Mouse (Mus musculus): ENCODE data around the gene Sema4d.

Gene Sema4d

GRCm38 (mm10) chr13:51727364-51727763 lies 66.2 kb downstream of the Sema4d start:
- DNase-seq (ENCODE audit: low spot score) = no peak

- DNase-seq (ENCODE audit: low spot score) = no peak
These were observed 67.5 kb downstream of the Sema4d start for GRCm38 (mm10) chr13:51725926-51726574.

GRCm38 (mm10) chr13:51725446-51725845 lies 68.1 kb downstream of the Sema4d start:
- DNase-seq (ENCODE audit: low spot score) = no peak

- DNase-seq (ENCODE audit: low spot score) = no peak
These were observed 69.0 kb downstream of the Sema4d start for GRCm38 (mm10) chr13:51724566-51724965.

GRCm38 (mm10) chr13:51723114-51723513 lies 70.4 kb downstream of the Sema4d start:
- DNase-seq (ENCODE audit: low spot score) = no peak

GRCm38 (mm10) chr13:51720556-51720955 lies 73.0 kb downstream of the Sema4d start:
- no peak for DNase-seq (ENCODE audit: low spot score)

GRCm38 (mm10) chr13:51719256-51719655 lies 74.3 kb downstream of the Sema4d start:
- DNase-seq (ENCODE audit: low spot score) = no peak

GRCm38 (mm10) chr13:51716350-51717263 lies 76.9 kb downstream of the Sema4d start:
- DNase-seq (ENCODE audit: low spot score) = no peak

GRCm38 (mm10) chr13:51712022-51712421 lies 81.5 kb downstream of the Sema4d start:
- DNase-seq (ENCODE audit: low spot score) = no peak

GRCm38 (mm10) chr13:51710738-51711137 lies 82.8 kb downstream of the Sema4d start:
- no peak for DNase-seq (ENCODE audit: low spot score)

- DNase-seq (ENCODE audit: low spot score) = no peak
These were observed 87.4 kb downstream of the Sema4d start for GRCm38 (mm10) chr13:51705882-51706854.

GRCm38 (mm10) chr13:51703893-51704292 lies 89.7 kb downstream of the Sema4d start:
- DNase-seq (ENCODE audit: low spot score) = no peak

GRCm38 (mm10) chr13:51698318-51698717 lies 95.2 kb downstream of the Sema4d start:
- no peak for DNase-seq (ENCODE audit: low spot score)

- no peak for DNase-seq (ENCODE audit: low spot score)
These were observed 95.7 kb downstream of the Sema4d start for GRCm38 (mm10) chr13:51697897-51698296.

GRCm38 (mm10) chr13:51697455-51697854 lies 96.1 kb downstream of the Sema4d start:
- DNase-seq (ENCODE audit: low spot score) = no peak

GRCm38 (mm10) chr13:51696481-51696880 lies 97.1 kb downstream of the Sema4d start:
- DNase-seq (ENCODE audit: low spot score) = no peak

GRCm38 (mm10) chr13:51688688-51689087 lies 104.9 kb downstream of the Sema4d start:
- DNase-seq (ENCODE audit: low spot score) = no peak

GRCm38 (mm10) chr13:51686966-51687365 lies 106.6 kb downstream of the Sema4d start:
- DNase-seq (ENCODE audit: low spot score) = no peak

GRCm38 (mm10) chr13:51685290-51685966 lies 108.1 kb downstream of the Sema4d start:
- no peak for DNase-seq (ENCODE audit: low spot score)

GRCm38 (mm10) chr13:51681634-51682033 lies 111.9 kb downstream of the Sema4d start:
- DNase-seq (ENCODE audit: low spot score) = no peak

GRCm38 (mm10) chr13:51681076-51681475 lies 112.5 kb downstream of the Sema4d start:
- DNase-seq (ENCODE audit: low spot score) = no peak
